Mouse (Mus musculus) kidney, postnatal 4 days (tissue): ENCODE results near the gene Ascl2.

Source experiments
- DNase-seq, 2 experiments: peaks; one replicate each; pipeline ENCODE4 v3.0.0; 2021; ENCODE audit warnings: mixed read lengths in 2 of 2

Ascl2 gene

GRCm38 (mm10) chr7:142968809-142969511 lies at the start of gene Ascl2:
Ascl2 (minus strand) TSS chr7:142969264.
- DNase-seq: peak; percentile 41 to 50

- no peak for DNase-seq
Observed at GRCm38 (mm10) chr7:143017181-143017580, 48.1 kb upstream of the Ascl2 start.

DNA sequence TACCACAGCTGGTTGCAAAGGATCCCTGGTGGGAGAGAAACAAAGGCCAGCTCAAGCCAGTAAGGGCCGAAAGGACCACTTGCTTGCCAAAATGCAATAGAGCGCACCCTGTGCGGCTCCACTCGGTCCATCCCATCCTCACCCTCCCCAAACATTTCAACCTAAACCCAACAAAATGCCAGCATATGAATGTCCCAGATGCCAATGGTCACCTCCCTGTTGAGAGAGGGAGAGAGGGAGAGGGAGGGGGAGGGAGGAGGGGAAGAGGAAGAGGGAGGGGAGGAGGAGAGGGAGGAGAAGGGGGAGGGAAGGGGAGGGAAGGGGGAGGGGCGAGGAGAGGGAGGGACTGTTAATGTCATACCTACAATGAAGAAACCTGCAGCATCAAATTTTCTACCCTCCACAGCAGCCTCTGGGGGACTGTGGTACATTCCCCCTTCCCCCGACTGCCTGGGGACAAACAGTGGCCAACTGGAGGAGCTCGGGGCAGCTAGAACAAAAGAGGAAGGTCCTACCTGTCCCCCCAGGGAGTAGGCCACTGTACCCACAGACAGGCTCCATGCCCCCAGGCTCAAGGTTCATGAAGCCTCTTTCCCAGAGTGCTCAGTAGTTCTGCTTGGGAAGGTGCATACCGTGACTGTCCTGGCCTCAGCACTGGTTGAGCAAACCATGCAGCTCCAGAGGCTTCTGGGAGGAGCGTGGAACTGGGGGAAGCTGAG lies 47.5 kb upstream of the Ascl2 start:
- DNase-seq: no peak

DNA sequence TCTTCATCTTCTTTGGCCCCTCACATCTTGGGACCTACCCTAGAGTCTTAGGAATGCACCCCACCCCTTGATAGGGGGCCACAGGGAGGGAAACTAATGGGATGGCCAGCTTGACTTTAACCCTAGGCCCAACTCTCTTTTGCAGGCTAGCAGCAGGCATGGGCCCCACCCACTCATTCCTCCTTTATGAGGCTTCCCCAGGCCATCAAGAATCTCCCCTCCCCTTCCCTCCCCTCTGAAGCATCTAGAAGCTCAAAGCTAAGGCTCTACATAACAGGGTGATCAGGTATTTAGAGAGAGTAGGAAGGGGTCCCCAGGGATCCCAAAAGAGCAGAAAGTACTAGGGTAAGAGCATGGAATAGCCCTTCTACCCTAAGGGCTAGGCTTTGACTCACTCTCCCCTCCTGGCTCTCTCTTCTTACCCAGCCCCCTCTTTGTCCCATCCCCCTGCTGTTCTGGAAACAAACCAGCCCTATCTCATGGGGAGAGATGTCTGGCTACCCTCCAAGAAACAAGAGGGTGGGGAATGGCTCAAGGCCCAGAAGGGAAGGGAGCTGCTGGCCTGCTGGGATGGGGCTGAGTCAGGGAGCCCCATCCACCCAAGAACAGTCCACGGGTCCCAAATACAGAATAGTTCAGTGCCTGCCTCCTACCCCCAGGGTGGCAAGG lies 46.8 kb upstream of the Ascl2 start:
- peak; percentile 79 to 81 for DNase-seq

- DNase-seq: no peak
Observed at GRCm38 (mm10) chr7:143014862-143015659, 46.0 kb upstream of the Ascl2 start.

GRCm38 (mm10) chr7:143013420-143014178 lies 44.5 kb upstream of the Ascl2 start:
- peak; percentile 37 to 56 for DNase-seq

DNA sequence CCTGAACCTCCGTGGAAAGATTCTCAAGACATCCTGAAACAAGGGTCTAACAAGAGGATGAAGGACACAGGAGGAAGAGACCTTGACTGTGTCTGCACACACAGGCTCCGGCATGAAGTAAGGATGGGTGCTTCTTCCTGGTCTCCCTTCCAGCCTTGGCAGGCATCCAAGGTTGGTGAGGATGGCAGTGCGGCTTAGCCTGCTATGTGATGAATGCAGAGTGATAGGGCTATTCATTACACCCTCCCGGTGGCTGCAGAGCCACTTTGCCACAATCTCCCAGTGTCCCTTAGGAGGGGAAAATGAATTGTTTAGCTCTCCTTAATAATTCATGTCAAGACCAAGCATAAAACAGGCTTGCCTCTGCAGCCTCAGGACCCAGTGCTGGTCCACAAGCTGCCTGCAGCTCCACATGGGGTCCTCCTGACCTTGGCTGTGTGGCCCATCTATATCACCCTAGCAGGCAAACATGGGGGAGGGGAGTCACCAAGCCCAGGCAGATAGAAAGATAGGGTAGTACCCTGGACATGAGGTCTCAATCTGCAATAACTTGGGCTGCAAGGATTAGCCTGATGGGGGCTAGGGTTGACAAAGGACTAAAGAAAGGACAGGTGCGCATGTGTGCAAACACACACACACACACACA lies 43.3 kb upstream of the Ascl2 start:
- DNase-seq: peak; percentile 31 to 47

- no peak for DNase-seq
Observed at GRCm38 (mm10) chr7:143011226-143011625, 42.2 kb upstream of the Ascl2 start.

- DNase-seq: no peak
Observed at GRCm38 (mm10) chr7:143009996-143010395, 40.9 kb upstream of the Ascl2 start.

- peak; percentile 58 to 74 for DNase-seq
Observed at GRCm38 (mm10) chr7:143008996-143009665, 40.1 kb upstream of the Ascl2 start.

DNA sequence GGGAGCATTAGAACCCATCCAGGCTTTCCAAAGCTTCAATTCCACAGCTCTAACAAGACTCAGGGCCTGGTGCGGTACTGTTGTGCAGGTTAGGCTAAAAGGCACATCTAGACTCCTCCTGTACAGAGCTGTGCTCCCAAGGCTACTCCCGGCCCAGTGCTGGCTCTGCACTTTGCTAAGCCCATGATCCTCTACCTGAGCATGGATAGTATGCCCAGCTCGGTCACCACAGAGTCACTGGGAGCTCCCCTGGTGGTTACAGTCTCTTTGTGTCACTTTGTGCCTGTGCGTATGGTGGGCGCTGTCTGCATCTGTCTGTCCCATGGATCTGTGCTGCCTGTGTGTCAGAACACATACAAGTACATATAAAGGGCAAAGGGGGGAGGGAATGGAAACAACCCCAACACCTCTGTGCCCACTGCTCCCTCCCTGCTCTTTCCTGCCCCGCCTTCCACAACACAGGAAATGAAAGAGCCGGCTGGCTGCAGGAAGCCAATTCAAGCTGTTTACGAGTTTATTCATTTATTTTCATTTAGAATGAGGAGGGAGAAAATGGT lies 39.4 kb upstream of the Ascl2 start:
- peak; percentile 61 to 79 for DNase-seq

DNA sequence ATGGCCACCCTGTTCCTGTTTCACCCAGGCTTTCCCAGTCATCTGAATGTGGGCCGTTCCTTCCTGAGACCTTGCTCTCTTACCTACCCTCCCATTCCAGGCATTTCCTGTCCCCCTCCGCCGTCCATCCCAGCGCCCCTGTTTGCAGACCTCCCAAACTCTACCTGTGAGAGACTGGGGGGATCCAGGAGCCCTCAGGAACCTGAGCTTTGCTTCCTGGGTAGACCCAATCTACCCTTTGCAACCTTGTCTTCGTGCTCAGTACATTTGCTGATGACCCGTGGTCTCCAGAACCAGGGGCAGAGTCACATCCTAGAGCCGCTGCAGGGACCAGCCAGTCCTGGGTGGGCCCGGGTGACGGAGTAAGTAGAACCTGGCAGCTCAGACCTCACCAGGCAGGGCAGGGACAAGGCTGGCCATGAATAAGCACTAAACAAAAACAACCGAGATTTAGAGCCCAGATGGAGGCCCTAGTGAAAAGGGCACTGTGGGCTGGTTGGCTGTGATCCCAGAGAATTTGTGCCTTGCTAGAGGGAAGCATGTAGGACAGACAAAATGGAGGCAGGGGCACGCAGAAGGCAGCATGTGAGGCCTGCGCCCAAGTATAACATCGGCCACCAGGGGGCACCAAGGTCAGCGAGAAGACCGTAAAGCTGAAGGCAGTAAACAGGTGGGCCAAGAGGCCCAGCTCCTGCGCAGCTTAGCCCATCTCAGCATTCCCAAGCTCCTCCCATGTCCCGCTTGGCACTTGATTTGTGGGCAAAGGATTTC lies 38.7 kb upstream of the Ascl2 start:
- peak; percentile 98 to 99 for DNase-seq

DNA sequence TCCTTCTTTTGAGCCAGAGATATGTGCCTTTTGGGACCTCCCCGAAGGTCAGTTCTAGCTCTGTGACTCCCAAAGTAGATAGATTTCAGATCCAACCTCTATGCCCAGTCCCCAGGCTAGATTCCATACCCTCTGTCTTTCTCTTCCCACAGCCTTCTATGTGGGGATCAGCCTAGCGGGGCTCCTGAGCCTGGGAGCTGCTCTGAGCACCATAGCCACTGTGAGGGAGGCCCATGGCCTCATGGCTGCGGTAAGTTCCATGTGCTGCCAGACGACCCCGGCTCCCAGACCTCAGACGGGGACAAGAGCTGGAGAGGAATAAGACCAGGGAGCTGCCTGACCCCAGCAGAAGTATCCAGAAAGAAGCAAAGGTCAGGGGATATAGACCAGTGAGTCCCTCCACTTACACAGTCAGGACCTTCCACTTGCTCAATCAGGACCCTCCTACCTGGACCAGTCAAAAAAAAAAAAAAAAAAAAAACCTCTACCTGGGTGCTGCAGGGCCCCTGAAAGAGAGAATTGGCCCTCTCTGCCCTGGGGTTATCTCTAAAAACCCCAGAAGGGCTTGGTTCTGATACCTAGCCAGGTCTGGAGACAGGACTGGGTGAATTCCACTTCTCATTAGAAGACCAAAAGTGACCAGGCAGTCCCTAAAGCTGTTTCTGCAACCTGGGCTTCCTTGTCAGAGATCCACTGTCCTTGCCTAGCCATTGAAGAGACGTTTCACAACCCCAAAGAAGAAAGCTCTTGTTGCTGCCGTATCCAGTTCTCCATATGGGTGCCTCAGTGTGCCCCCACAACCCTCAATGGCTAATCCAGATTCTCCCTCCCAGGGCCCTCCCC lies 37.9 kb upstream of the Ascl2 start:
- no peak for DNase-seq

DNA sequence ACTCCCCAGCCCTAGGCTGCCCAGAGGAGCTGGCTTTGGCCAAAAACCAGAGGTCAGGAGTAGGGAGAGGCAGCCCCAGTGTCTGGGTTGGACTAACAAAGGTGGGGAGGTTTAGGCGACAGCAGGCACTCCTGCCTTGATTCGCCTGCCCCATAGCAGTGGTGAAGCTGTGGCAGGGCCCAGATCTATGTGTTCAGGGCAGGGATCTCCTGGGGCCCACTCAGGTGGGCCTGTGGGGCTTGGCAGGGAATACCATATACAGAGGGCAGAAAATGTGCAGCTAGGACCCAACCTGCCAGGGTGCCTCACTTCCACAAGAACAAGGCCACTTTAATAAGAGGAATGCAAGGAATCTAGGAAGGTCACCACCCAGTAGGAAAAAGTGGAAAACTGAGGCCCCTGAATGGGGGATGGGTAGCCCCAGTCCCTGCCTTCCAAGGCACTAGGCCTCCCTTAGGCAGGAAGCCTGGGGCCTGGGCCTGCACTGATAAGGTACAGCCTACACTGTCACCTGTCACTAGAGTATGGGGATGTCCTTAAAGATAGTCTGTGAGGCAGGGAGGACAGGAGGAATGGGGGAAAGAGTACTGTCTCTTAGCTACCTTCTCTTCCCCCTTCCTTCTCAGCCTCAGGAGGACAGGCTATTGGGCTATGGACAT lies 37.2 kb upstream of the Ascl2 start:
- DNase-seq: no peak

DNA sequence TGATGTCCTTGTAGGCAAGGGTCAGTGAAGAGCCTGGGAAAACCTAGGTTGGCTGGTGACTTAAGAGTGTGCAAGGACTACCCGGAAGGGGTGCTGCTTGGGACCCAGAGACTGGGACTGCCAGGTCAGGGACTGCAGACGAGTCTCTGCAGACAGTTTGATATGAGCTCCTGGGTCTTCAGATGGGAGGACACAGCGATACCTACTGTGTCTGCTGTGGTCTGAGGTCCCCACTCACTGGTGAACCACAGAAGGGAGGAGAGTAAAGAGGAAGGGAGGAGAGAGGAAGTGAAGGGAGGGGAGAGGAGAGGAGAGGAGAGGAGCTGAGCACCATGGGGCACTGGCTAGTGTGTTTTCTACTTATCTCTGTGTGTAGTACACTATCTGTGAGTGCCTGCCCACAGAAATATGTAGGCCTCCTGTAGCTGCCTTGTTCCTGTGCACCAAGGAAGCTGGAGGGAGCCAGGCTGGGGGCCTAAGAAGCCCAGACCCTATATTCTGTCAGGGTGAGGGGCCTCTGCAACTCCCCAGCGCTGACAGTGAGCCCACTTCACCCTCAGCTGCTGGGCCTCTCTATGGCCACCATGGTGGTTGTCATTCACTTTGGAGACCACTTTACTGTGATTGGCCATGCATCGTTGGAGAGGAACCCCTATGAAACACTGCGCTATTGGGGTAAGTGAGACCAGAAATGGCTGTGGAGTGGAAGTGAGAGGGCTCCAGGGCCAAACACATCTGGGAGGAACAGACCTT lies 36.5 kb upstream of the Ascl2 start:
- no peak for DNase-seq

DNA sequence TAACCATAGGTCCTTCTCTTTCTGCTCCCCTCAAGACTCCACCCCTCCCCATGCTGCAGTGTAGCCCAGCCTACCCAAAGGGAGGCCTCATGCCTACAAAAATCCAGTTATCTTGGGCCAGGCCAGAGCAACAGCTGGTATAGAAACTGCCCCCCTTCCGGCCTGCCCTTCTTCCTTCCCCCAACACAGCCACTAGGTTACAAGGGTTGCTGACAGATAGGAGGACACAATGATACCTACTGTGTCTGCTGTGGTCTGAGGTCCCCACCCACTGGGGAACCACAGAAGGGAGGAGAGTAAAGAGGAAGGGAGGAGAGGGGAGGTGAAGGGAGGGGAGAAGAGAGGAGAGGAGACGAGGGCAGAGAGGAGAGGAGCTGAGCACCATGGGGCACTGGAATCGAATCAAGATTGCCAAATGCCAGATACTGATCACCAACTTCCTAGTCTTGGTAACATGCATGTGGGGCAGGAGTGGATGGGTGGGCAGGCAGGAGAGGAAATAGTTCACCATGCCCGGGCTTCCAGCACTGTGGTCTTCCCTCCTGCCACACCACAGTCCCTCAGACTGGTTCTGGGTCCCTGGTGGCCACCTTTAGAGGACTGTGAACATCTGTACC lies 35.8 kb upstream of the Ascl2 start, which contains the start of gene Tspan32:
TSS of gene Tspan32 (plus strand) at position 320 of the 617 bp plus-strand sequence.
- DNase-seq: no peak

DNA sequence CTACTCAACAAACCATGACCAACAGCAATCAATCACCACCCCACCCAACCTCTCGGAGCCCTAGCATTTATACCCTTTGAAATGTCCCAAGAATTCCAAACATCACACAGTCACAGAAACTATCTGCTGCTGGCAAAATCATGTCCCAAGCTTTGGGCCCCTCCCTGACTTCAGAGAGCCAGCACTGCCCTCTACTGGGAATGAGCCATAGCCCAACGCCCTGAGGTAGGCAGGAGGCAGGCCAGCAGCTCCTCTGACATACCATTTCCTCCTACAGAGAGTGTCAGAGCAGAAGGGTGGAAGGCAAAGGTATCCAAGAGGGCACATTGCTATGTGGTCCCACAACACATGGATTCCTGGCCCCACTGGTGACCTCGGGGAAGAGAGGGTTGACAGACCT lies 33.6 kb upstream of the Ascl2 start:
- peak; percentile 47 to 60 for DNase-seq
